Mouse (Mus musculus) liver, embryonic 18 days (tissue): Measurements from ENCODE around the gene Chchd2. TPM values are rescaled to one million over a fixed set of nuclear protein-coding genes. Genes with fewer than 3 reads are reported as not detected.

Experiments used
- polyA plus RNA-seq: library from polyadenylated mRNA; depleted of rRNA; stranded (reverse); fragments of >200 nt; gene quantifications from 2 replicates; pipeline ENCODE4 v1.2.3, GENCODE M21; 2012; rRNA removed

The Chchd2 gene
- 756 and 757 TPM in 2 replicates for polyA plus RNA-seq

DNA sequence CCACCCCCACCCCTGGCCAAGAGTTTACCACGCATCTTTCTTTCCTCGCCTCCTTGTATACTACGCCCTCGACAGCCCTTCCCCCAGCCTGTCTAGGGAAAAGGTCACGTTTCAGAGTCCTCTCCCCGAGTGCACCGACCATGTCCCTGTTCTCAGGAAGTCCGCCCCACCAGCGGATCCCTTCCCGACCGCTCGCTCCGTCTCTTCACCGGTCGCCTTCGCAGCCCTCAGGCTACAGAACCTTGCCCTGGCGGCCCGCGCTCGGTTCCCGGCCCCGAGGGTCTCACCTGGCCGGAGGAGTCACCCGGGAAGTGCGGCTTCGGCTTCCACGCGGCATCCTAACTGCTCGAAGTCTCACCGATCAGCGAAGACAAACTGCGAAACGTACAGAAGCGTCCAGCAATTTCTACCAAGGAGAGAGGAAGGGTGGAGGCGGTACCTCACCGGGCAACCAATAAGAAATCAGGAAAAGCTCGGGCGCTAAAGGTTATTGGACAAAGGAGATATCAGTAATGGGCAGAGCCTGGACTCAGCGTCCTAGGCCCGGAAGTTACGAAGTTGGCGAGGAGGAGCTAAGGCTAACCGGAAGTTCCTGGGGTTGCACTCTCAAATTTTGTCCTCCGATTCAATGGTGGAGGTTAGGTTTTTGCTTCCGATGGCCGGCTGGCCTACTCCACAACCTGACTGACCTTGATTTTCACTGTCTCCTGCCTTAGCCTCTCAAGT lies at the start of gene Chchd2:
Gene Chchd2 (minus strand): TSS at position 560 of the 726 bp plus-strand sequence.

GRCm38 (mm10) chr5:129908242-129908965 lies 21.1 kb upstream of the Chchd2 start, which contains the start of gene Nupr1l:
TSS of gene Nupr1l (plus strand) at chr5:129908540.

GRCm38 (mm10) chr5:129898449-129898848 lies 11.2 kb upstream of the Chchd2 start, which contains the start of gene Phkg1:
TSS of gene Phkg1 (minus strand) at chr5:129898549.

DNA sequence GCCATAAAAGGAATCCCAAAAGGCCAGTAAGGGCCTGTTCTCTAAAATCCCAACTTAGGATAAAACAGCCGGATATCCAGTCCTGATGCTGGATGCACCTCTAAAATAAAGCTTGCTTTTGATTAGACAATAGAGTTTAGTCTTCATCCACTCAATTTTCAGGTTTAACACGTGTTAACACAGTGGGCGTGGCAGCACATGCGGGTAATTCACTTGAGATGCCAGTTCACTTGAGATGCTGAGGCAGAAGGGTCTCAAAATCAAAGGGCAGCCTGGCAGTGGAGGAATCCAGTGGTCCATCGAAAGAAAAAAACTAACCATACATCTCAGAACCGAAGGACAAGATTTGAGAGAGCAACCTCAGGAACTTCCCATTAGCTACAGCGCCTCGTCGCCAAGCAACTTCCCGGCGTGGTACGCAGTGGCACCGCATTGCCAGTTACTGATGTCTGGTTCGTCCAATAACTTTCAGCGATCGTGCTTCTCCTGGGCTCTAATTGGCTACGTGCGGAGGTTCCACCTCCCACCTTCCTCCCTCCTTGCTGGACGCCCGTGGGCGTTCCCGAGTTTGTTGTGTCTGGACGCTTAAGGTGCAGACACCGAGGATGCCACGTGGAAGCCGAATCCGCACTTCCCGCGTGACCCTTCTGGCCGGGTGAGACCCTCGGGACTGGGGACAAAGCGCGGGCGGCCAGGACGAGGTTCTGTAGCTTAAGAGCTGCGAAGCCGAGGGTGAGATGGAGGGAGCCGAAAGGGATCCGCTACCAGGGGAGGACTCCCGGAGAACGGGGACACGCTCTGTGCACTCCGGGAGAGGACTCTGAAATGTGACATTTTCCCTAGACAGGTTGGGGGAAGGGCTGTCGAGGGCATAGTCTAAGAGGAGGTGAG lies 8.2 kb upstream of the Chchd2 start, which contains the start of gene Zbed5:
Gene Zbed5 (plus strand): TSS at position 526 of the 891 bp plus-strand sequence.

DNA sequence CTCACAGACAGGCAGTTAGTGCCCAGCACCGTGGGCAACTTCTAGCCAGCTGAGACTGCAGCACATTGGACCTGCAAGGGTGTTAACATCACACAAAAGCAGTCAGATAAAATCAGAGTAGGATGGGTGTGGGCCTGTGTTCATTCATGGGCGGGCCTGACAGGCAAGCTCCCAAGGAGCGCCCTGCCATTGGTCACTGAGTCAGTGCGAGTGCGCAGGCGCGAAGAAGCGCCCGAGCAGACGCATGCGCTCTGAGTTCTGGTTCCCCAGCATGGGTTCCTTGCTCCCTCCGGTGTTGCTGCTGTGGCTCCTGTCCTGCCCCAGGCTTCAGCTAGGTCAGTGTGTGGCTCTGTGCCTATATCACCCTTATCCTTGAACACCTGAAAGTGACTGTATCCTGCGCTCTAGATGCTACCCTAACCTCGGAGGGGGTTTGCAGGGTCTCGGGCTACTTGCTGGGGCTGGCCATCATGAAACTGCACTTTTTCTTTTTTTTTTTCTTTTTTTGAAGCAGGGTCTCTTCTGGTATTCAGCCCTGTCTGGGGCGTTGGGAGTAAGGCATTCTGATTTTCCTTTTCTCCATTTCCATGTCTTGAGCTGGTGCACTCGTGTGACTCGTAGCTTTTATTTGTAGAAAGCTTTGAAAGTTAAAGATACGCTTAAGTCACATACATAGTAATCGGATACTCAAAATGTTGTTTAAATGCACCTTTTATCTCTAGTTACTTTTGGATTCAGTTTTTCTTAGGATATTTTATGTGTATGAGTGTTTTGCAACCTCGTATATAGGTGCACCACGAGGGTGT lies 40.3 kb downstream of the Chchd2 start, which contains the start of gene Sumf2:
Gene Sumf2 (plus strand): TSS at position 235 of the 806 bp plus-strand sequence.

Other genes starting within 250 kb of the Chchd2 start
- 0.64 and 0.77 TPM in 2 replicates for gene Zfp11, start 217.4 kb downstream of the Chchd2 start, polyA plus RNA-seq
- gene Sept14, start 179.0 kb downstream of the Chchd2 start, polyA plus RNA-seq, result not detected in 2 replicates
- 60.6 and 67.8 TPM in 2 replicates for gene Mrps17, start 172.0 kb downstream of the Chchd2 start, polyA plus RNA-seq
- 17.5 and 22.0 TPM in 2 replicates for gene Nipsnap2, start 162.4 kb downstream of the Chchd2 start, polyA plus RNA-seq
- gene Psph, start 100.0 kb downstream of the Chchd2 start, polyA plus RNA-seq, result 28.9 and 31.9 TPM in 2 replicates
- gene Sumf2, start 40.5 kb downstream of the Chchd2 start, polyA plus RNA-seq, result 8.7 and 9.7 TPM in 2 replicates
- 2.2 and 2.3 TPM in 2 replicates for gene Zbed5, start 8.3 kb upstream of the Chchd2 start, polyA plus RNA-seq
- 0.03 and 0.06 TPM in 2 replicates for gene Phkg1, start 11.1 kb upstream of the Chchd2 start, polyA plus RNA-seq
- 0.84 and 0.87 TPM in 2 replicates for gene Nupr1l, start 21.1 kb upstream of the Chchd2 start, polyA plus RNA-seq
- gene Vkorc1l1, start 54.5 kb upstream of the Chchd2 start, polyA plus RNA-seq, result 16.9 and 17.0 TPM in 2 replicates
- gene Gusb, start 115.6 kb upstream of the Chchd2 start, polyA plus RNA-seq, result 16.6 and 17.4 TPM in 2 replicates
- 103 and 107 TPM in 2 replicates for gene Asl, start 141.8 kb upstream of the Chchd2 start, polyA plus RNA-seq
- 13.7 and 13.9 TPM in 2 replicates for gene Crcp, start 141.8 kb upstream of the Chchd2 start, polyA plus RNA-seq
- gene Tpst1, start 185.9 kb upstream of the Chchd2 start, polyA plus RNA-seq, result 12.0 and 12.4 TPM in 2 replicates